Mouse (Mus musculus) limb, embryonic 13.5 days (tissue): ENCODE measurements around the gene Decr2. TPM values are rescaled to one million over a fixed set of nuclear protein-coding genes. Genes with fewer than 3 reads are reported as not detected.

Experiments
- polyA plus RNA-seq: library from polyadenylated mRNA; unstranded; fragments of >200 nt; fragmentation: Nextera tagmentation; extraction: Ambion mirVana; gene quantifications from 2 replicates; pipeline ENCODE4 v1.2.1, GENCODE M21; 2015

Decr2 gene
- polyA plus RNA-seq, 1 experiment from 2014 or later = 36.2 TPM

Other genes with a start within 250 kb of the Decr2 start
- gene Gm20683, start 248.6 kb downstream of the Decr2 start, polyA plus RNA-seq = 1.5 and 1.9 TPM in 2 replicates
- gene Rhot2, start 245.5 kb downstream of the Decr2 start, polyA plus RNA-seq = 25.7 and 26.8 TPM in 2 replicates
- 24.9 and 26.2 TPM in 2 replicates for gene Wdr90, start 228.8 kb downstream of the Decr2 start, polyA plus RNA-seq
- 9.8 and 12.2 TPM in 2 replicates for gene Mcrip2, start 221.6 kb downstream of the Decr2 start, polyA plus RNA-seq
- gene Mettl26, start 215.3 kb downstream of the Decr2 start, polyA plus RNA-seq = 56.1 and 56.2 TPM in 2 replicates
- gene Wfikkn1, start 209.5 kb downstream of the Decr2 start, polyA plus RNA-seq = 0.41 and 0.57 TPM in 2 replicates
- gene Rab40c, start 170.6 kb downstream of the Decr2 start, polyA plus RNA-seq = 33.4 and 37.6 TPM in 2 replicates
- gene Pigq, start 145.4 kb downstream of the Decr2 start, polyA plus RNA-seq = 50.2 and 50.5 TPM in 2 replicates
- gene Nhlrc4, start 145.4 kb downstream of the Decr2 start, polyA plus RNA-seq = not detected in 2 replicates
- 0.19 and 0.31 TPM in 2 replicates for gene A930017K11Rik, start 137.8 kb downstream of the Decr2 start, polyA plus RNA-seq
- 24.8 and 25.4 TPM in 2 replicates for gene Capn15, start 104.5 kb downstream of the Decr2 start, polyA plus RNA-seq
- 19.5 and 20.5 TPM in 2 replicates for gene Rab11fip3, start 20.8 kb downstream of the Decr2 start, polyA plus RNA-seq
- 125 and 135 TPM in 2 replicates for gene Nme4, start 5.3 kb upstream of the Decr2 start, polyA plus RNA-seq
- 0.97 and 1.0 TPM in 2 replicates for gene Tmem8, start 23.0 kb upstream of the Decr2 start, polyA plus RNA-seq
- 193 and 199 TPM in 2 replicates for gene Mrpl28, start 33.2 kb upstream of the Decr2 start, polyA plus RNA-seq
- gene Axin1, start 48.4 kb upstream of the Decr2 start, polyA plus RNA-seq = 11.3 and 12.1 TPM in 2 replicates
- gene Pdia2, start 108.8 kb upstream of the Decr2 start, polyA plus RNA-seq = 0.25 and 0.91 TPM in 2 replicates
- 7.0 and 7.8 TPM in 2 replicates for gene Rgs11, start 112.6 kb upstream of the Decr2 start, polyA plus RNA-seq
- 7.1 and 8.1 TPM in 2 replicates for gene Arhgdig, start 117.4 kb upstream of the Decr2 start, polyA plus RNA-seq
- gene Fam234a, start 153.9 kb upstream of the Decr2 start, polyA plus RNA-seq = 44.0 and 44.7 TPM in 2 replicates
- gene Luc7l, start 162.6 kb upstream of the Decr2 start, polyA plus RNA-seq = 127 and 129 TPM in 2 replicates